Mouse (Mus musculus): ENCODE measurements around the gene Rps27a. TPM values are rescaled to one million over a fixed set of nuclear protein-coding genes. Genes with fewer than 3 reads are reported as not detected.

The Rps27a gene
- polyA plus RNA-seq, 1 experiment from 2014 or later, result 1,461 TPM

GRCm38 (mm10) chr11:29514325-29514681, 33.6 kb downstream of the Rps27a start:
- DNase-seq (ENCODE audit: low spot score), result no peak

GRCm38 (mm10) chr11:29512818-29513535, 34.9 kb downstream of the Rps27a start:
- no peak for DNase-seq (ENCODE audit: low spot score)

- DNase-seq (ENCODE audit: low spot score), result no peak
Observed at GRCm38 (mm10) chr11:29509421-29509820, 38.5 kb downstream of the Rps27a start.

GRCm38 (mm10) chr11:29504899-29505625, 42.8 kb downstream of the Rps27a start:
- no peak for DNase-seq (ENCODE audit: low spot score)

- DNase-seq (ENCODE audit: low spot score), result no peak
Observed at GRCm38 (mm10) chr11:29503948-29504893, 43.7 kb downstream of the Rps27a start.

- no peak for DNase-seq (ENCODE audit: low spot score)
Observed at GRCm38 (mm10) chr11:29496962-29497361, 50.9 kb downstream of the Rps27a start.

Other genes starting within 250 kb of the Rps27a start
- 13.5 and 17.1 TPM in 2 replicates for gene Ccdc88a, start 174.5 kb downstream of the Rps27a start, polyA plus RNA-seq (2015; fragmentation: Nextera tagmentation; extraction: Ambion mirVana)
- 29.6 and 40.5 TPM in 2 replicates for gene Prorsd1, start 33.1 kb downstream of the Rps27a start, polyA plus RNA-seq (2015; fragmentation: Nextera tagmentation; extraction: Ambion mirVana)
- gene Mtif2, start 21.7 kb downstream of the Rps27a start, polyA plus RNA-seq (2015; fragmentation: Nextera tagmentation; extraction: Ambion mirVana), result 34.1 and 40.1 TPM in 2 replicates
- gene Clhc1, start 159 bp downstream of the Rps27a start, polyA plus RNA-seq (2015; fragmentation: Nextera tagmentation; extraction: Ambion mirVana), result 0.08 and 0.09 TPM in 2 replicates
- gene Rtn4, start 144.8 kb upstream of the Rps27a start, polyA plus RNA-seq (2015; fragmentation: Nextera tagmentation; extraction: Ambion mirVana), result 34.9 and 47.1 TPM in 2 replicates